Comparison of ENCODE assay signal across 20 mouse cellular contexts in genomic region chr7:69740495-69740894, GRCm38 (mm10).
A peak's percentile ranks its signal among the peaks of the same experiment; 100 is the strongest.
DNase-seq lines count a peak whose midpoint lies in the region; ATAC-seq and TF ChIP-seq lines count a peak whose summit lies in the region.
"Had no signal": no experiment of that assay in that cellular context is flagged by ENCODE, and none has a peak within 500 bp of the region (broad histone marks: within the 10 kb centered on the region; RNA-seq: fewer than 3 reads in every experiment).

No protein-coding gene starts in this region.

- no peak for TF ChIP-seq CTCF in brain, embryonic 14.5 days (IDR thresholded peaks at IDR 0.05; ENCODE audit: borderline replicate concordance, extremely low read depth, insufficient read depth, insufficient read length)

- H3K36me3 ChIP-seq in embryonic facial prominence, embryonic 13.5 days: no peaks in the 10 kb centered on the region
- H3K36me3 ChIP-seq: lung, embryonic 15.5 days; neural tube, embryonic 13.5 days had no signal

- no peak overlapping the region for H3K4me3 ChIP-seq in embryonic facial prominence, embryonic 13.5 days
- H3K4me3 ChIP-seq: heart, adult 2 months; lung, embryonic 15.5 days; neural tube, embryonic 13.5 days had no signal

- DNase-seq in brain, embryonic 14.5 days (ENCODE audit: low read depth): peak; percentile 29
- DNase-seq in kidney, adult 8-10 months: peak; percentile 43 to 61
- DNase-seq in kidney, postnatal 14 days: peak; percentile 33
- no peak for DNase-seq in thymus, postnatal 25 days
- no peak for DNase-seq in heart, adult 18-20 months
- DNase-seq in lung, postnatal 10 days: no peak
- DNase-seq: adrenal gland, postnatal 25 days; cerebellum, adult 11-12 months; cerebellum, postnatal 25 days; heart, adult 2 months; heart, postnatal 36 days; thymus, postnatal 14 days had no signal

- WGBS in embryonic facial prominence, embryonic 13.5 days: 21% methylated on average over 6 of the region's 6 CpGs

- no peak overlapping the region for H3K9ac ChIP-seq in embryonic facial prominence, embryonic 13.5 days
- H3K9ac ChIP-seq: hindbrain, embryonic 14.5 days; liver, embryonic 14.5 days; lung, embryonic 15.5 days; neural tube, embryonic 13.5 days had no signal

- H3K27ac ChIP-seq in embryonic facial prominence, embryonic 13.5 days: no peak overlapping the region
- H3K27ac ChIP-seq: heart, adult 2 months; hindbrain, embryonic 14.5 days; liver, embryonic 14.5 days; lung, embryonic 15.5 days; macrophage; neural tube, embryonic 13.5 days had no signal

- TF ChIP-seq POLR2A in brain, embryonic 14.5 days (IDR thresholded peaks at IDR 0.05; ENCODE audit: borderline replicate concordance, extremely low read depth, insufficient read depth, insufficient read length, poor library complexity, severe bottlenecking): no peak

- H3K9me3 ChIP-seq in embryonic facial prominence, embryonic 13.5 days: no peaks in the 10 kb centered on the region
- H3K9me3 ChIP-seq: lung, embryonic 15.5 days; neural tube, embryonic 13.5 days had no signal

- peak overlapping the region; percentile 37 for H3K4me2 ChIP-seq in embryonic facial prominence, embryonic 13.5 days
- H3K4me2 ChIP-seq: hindbrain, embryonic 14.5 days; lung, embryonic 15.5 days; midbrain, embryonic 11.5 days; neural tube, embryonic 13.5 days had no signal

- no peak for ATAC-seq in embryonic facial prominence, embryonic 13.5 days (ENCODE audit: insufficient number of reproducible peaks, insufficient read depth, low FRiP score, low TSS enrichment, low read depth)

- peaks cover 9% of the 10 kb centered on the region for H3K4me1 ChIP-seq in embryonic facial prominence, embryonic 13.5 days
- H3K4me1 ChIP-seq: lung, embryonic 15.5 days; neural tube, embryonic 13.5 days had no signal

- no peaks in the 10 kb centered on the region for H3K27me3 ChIP-seq in embryonic facial prominence, embryonic 13.5 days
- H3K27me3 ChIP-seq: CH12.LX; lung, embryonic 15.5 days; neural tube, embryonic 13.5 days had no signal

Comparison
In these comparisons a context has a peak if more than half of its experiments do, and no peak if none do; other contexts are left out.
1. DNase-seq: peak in brain, embryonic 14.5 days (single experiment), kidney, adult 8-10 months (2 of 2) and kidney, postnatal 14 days (single experiment); none in thymus, postnatal 25 days (single experiment), heart, adult 18-20 months (0 of 2) and lung, postnatal 10 days (single experiment).